Mouse (Mus musculus): ENCODE results near the gene Olfr68. TPM values are rescaled to one million over a fixed set of nuclear protein-coding genes. Genes with fewer than 3 reads are reported as not detected.

Gene Olfr68
- polyA plus RNA-seq, 1 experiment from 2014 or later = not detected

Other genes with a start within 250 kb of the Olfr68 start
- not detected in 2 replicates for gene Olfr612, start 237.0 kb downstream of the Olfr68 start, polyA plus RNA-seq (2015; fragmentation: Nextera tagmentation; extraction: Ambion mirVana)
- not detected in 2 replicates for gene Olfr613, start 231.6 kb downstream of the Olfr68 start, polyA plus RNA-seq (2015; fragmentation: Nextera tagmentation; extraction: Ambion mirVana)
- gene Olfr615, start 223.6 kb downstream of the Olfr68 start, polyA plus RNA-seq (2015; fragmentation: Nextera tagmentation; extraction: Ambion mirVana) = not detected in 2 replicates
- not detected in 2 replicates for gene Olfr616, start 210.6 kb downstream of the Olfr68 start, polyA plus RNA-seq (2015; fragmentation: Nextera tagmentation; extraction: Ambion mirVana)
- gene Olfr617, start 206.6 kb downstream of the Olfr68 start, polyA plus RNA-seq (2015; fragmentation: Nextera tagmentation; extraction: Ambion mirVana) = not detected in 2 replicates
- gene Olfr618, start 189.6 kb downstream of the Olfr68 start, polyA plus RNA-seq (2015; fragmentation: Nextera tagmentation; extraction: Ambion mirVana) = 0.15 TPM in 1 of 2 replicates, not detected in the other
- not detected in 2 replicates for gene Olfr619, start 179.1 kb downstream of the Olfr68 start, polyA plus RNA-seq (2015; fragmentation: Nextera tagmentation; extraction: Ambion mirVana)
- not detected in 2 replicates for gene Olfr620, start 167.2 kb downstream of the Olfr68 start, polyA plus RNA-seq (2015; fragmentation: Nextera tagmentation; extraction: Ambion mirVana)
- not detected in 2 replicates for gene Olfr622, start 137.0 kb downstream of the Olfr68 start, polyA plus RNA-seq (2015; fragmentation: Nextera tagmentation; extraction: Ambion mirVana)
- not detected in 2 replicates for gene Olfr623, start 116.0 kb downstream of the Olfr68 start, polyA plus RNA-seq (2015; fragmentation: Nextera tagmentation; extraction: Ambion mirVana)
- gene Olfr624, start 108.5 kb downstream of the Olfr68 start, polyA plus RNA-seq (2015; fragmentation: Nextera tagmentation; extraction: Ambion mirVana) = not detected in 2 replicates
- gene Olfr625-ps1, start 97.0 kb downstream of the Olfr68 start, polyA plus RNA-seq (2015; fragmentation: Nextera tagmentation; extraction: Ambion mirVana) = not detected in 2 replicates
- gene Olfr243, start 65.0 kb downstream of the Olfr68 start, polyA plus RNA-seq (2015; fragmentation: Nextera tagmentation; extraction: Ambion mirVana) = not detected in 2 replicates
- not detected in 2 replicates for gene Olfr628, start 49.3 kb downstream of the Olfr68 start, polyA plus RNA-seq (2015; fragmentation: Nextera tagmentation; extraction: Ambion mirVana)
- not detected in 2 replicates for gene Olfr629, start 34.8 kb downstream of the Olfr68 start, polyA plus RNA-seq (2015; fragmentation: Nextera tagmentation; extraction: Ambion mirVana)
- not detected in 2 replicates for gene Olfr630, start 22.4 kb downstream of the Olfr68 start, polyA plus RNA-seq (2015; fragmentation: Nextera tagmentation; extraction: Ambion mirVana)
- gene Olfr69, start 8.1 kb downstream of the Olfr68 start, polyA plus RNA-seq (2015; fragmentation: Nextera tagmentation; extraction: Ambion mirVana) = not detected in 2 replicates
- gene Olfr67, start 12.1 kb upstream of the Olfr68 start, polyA plus RNA-seq (2015; fragmentation: Nextera tagmentation; extraction: Ambion mirVana) = not detected in 2 replicates
- gene Hbb-bt, start 34.3 kb upstream of the Olfr68 start, polyA plus RNA-seq (2015; fragmentation: Nextera tagmentation; extraction: Ambion mirVana) = 1,229 and 1,369 TPM in 2 replicates
- gene Hbb-bs, start 48.4 kb upstream of the Olfr68 start, polyA plus RNA-seq (2015; fragmentation: Nextera tagmentation; extraction: Ambion mirVana) = 4,227 and 4,621 TPM in 2 replicates
- not detected in 2 replicates for gene Hbb-bh2, start 60.8 kb upstream of the Olfr68 start, polyA plus RNA-seq (2015; fragmentation: Nextera tagmentation; extraction: Ambion mirVana)
- gene Hbb-bh1, start 63.5 kb upstream of the Olfr68 start, polyA plus RNA-seq (2015; fragmentation: Nextera tagmentation; extraction: Ambion mirVana) = not detected in 2 replicates
- gene Hbb-y, start 73.5 kb upstream of the Olfr68 start, polyA plus RNA-seq (2015; fragmentation: Nextera tagmentation; extraction: Ambion mirVana) = 6.2 and 23.2 TPM in 2 replicates
- not detected in 2 replicates for gene Olfr66, start 106.6 kb upstream of the Olfr68 start, polyA plus RNA-seq (2015; fragmentation: Nextera tagmentation; extraction: Ambion mirVana)
- not detected in 2 replicates for gene Olfr64, start 114.8 kb upstream of the Olfr68 start, polyA plus RNA-seq (2015; fragmentation: Nextera tagmentation; extraction: Ambion mirVana)
- not detected in 2 replicates for gene Olfr65, start 123.8 kb upstream of the Olfr68 start, polyA plus RNA-seq (2015; fragmentation: Nextera tagmentation; extraction: Ambion mirVana)
- not detected in 2 replicates for gene Olfr631, start 149.1 kb upstream of the Olfr68 start, polyA plus RNA-seq (2015; fragmentation: Nextera tagmentation; extraction: Ambion mirVana)
- gene Olfr632, start 154.6 kb upstream of the Olfr68 start, polyA plus RNA-seq (2015; fragmentation: Nextera tagmentation; extraction: Ambion mirVana) = not detected in 2 replicates
- not detected in 2 replicates for gene Olfr633, start 164.7 kb upstream of the Olfr68 start, polyA plus RNA-seq (2015; fragmentation: Nextera tagmentation; extraction: Ambion mirVana)
- gene Olfr635, start 191.5 kb upstream of the Olfr68 start, polyA plus RNA-seq (2015; fragmentation: Nextera tagmentation; extraction: Ambion mirVana) = 0.03 TPM in 1 of 2 replicates, not detected in the other
- not detected in 2 replicates for gene Olfr638, start 219.0 kb upstream of the Olfr68 start, polyA plus RNA-seq (2015; fragmentation: Nextera tagmentation; extraction: Ambion mirVana)
- 0.04 TPM in 1 of 2 replicates, not detected in the other for gene Olfr639, start 237.6 kb upstream of the Olfr68 start, polyA plus RNA-seq (2015; fragmentation: Nextera tagmentation; extraction: Ambion mirVana)
- gene Olfr640, start 245.9 kb upstream of the Olfr68 start, polyA plus RNA-seq (2015; fragmentation: Nextera tagmentation; extraction: Ambion mirVana) = not detected in 2 replicates

Measured in midbrain, embryonic 16.5 days (tissue).